Mouse (Mus musculus) embryonic fibroblast, embryonic 13.5 days (primary cell): ENCODE results near the gene Ung. TPM values are rescaled to one million over a fixed set of nuclear protein-coding genes. Genes with fewer than 3 reads are reported as not detected.

ENCODE experiments used
- H3K27ac ChIP-seq: 2 replicates; pipeline ENCODE4 v1.5.1; 2012; ENCODE audit warnings: low read length, control low read depth, inconsistent platforms; ENCODE audit not compliant: insufficient read depth
- H3K4me1 ChIP-seq: 2 replicates; pipeline ENCODE4 v1.6.1; 2011; ENCODE audit warnings: low read length; ENCODE audit not compliant: control insufficient read depth, insufficient read depth
- H3K4me3 ChIP-seq: 2 replicates; pipeline ENCODE4 v1.5.1; 2011; ENCODE audit warnings: mild to moderate bottlenecking, control low read depth, low read length; ENCODE audit not compliant: insufficient read depth
- CTCF ChIP-seq: IDR thresholded peaks from 2 replicates; pipeline ENCODE4 v1.5.1; 2011; ENCODE audit warnings: mild to moderate bottlenecking, control low read depth, low read length, moderate library complexity, borderline replicate concordance; ENCODE audit not compliant: insufficient read depth
- POLR2A ChIP-seq: IDR thresholded peaks from 2 replicates; pipeline ENCODE4 v1.6.1; 2011; ENCODE audit warnings: low read depth, mild to moderate bottlenecking, control low read depth, low read length, moderate library complexity
- polyA plus RNA-seq: library from polyadenylated mRNA; stranded (reverse); fragments of >200 nt; gene quantifications from 2 replicates; pipeline ENCODE4 v1.2.4, GENCODE M21; 2011; ENCODE audit warnings: low read depth; ENCODE audit not compliant: missing spikeins, insufficient read length

The Ung gene
- polyA plus RNA-seq, 1 experiment = 8.9 TPM

- H3K27ac ChIP-seq = no peak overlapping the region
- H3K4me3 ChIP-seq = peak overlapping the region; percentile 63
- TF ChIP-seq POLR2A (no peak), CTCF (no peak)
- peaks cover 2% of the 10 kb centered on the region; the same call in 1 of the 2 replicates for H3K4me1 ChIP-seq
Measured at GRCm38 (mm10) chr5:114130698-114131520, 723 bp downstream of the Ung start.

DNA sequence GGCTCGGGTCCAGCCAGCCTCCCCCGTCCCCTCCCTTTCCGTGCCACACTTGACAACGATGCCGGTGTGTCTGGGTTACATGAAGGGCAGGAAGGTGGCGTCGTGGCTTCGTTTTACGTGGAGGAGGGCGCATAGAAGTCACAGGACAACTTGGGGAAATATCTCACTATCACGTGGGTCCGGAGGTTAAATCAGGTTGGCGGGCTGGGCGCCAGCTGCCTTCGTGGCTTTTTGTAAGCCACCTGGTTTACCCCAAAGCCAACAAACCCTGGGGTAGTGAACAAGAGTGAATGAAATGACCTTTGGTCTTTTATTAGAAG lies 1.3 kb downstream of the Ung start:
- Histone ChIP-seq H3K4me3 (peak overlapping the region; percentile 63), H3K27ac (no peak overlapping the region), H3K4me1 (peaks cover 2% of the 10 kb centered on the region; the same call in 1 of the 2 replicates)
- TF ChIP-seq CTCF = no peak; the same call in 1 of the 2 replicates
- no peak for TF ChIP-seq POLR2A

GRCm38 (mm10) chr5:114132841-114133240 lies 2.7 kb downstream of the Ung start:
- no peak for TF ChIP-seq POLR2A
- no peak for TF ChIP-seq CTCF
- H3K4me1 ChIP-seq = peaks cover 7% of the 10 kb centered on the region
- no peak overlapping the region for H3K4me3 ChIP-seq
- no peak overlapping the region for H3K27ac ChIP-seq

GRCm38 (mm10) chr5:114134091-114134534 lies 3.9 kb downstream of the Ung start:
- TF ChIP-seq POLR2A (no peak), CTCF (peak; percentile 28; the same call in 1 of the 2 replicates)
- no peak overlapping the region for H3K4me3 ChIP-seq
- H3K4me1 ChIP-seq = peaks cover 8% of the 10 kb centered on the region
- H3K27ac ChIP-seq = no peak overlapping the region

DNA sequence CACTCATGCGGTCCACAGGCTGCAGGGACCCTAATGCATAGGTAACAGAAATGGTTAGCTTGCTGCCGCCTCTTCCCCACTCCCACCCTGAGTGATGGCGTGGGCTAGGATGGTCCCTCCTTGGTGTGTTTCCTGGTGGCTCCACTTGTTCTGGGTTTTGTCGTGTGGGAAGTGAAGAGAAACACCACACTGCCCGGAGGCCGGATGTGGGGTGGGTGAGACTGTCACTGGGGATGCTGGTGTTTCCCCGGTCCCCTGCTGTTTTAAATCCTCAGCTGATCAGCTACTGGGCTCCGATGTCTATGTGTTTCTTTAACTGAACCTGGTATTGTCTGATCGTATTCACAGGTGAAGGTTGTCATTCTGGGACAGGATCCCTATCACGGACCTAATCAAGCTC lies 5.3 kb downstream of the Ung start:
- H3K4me3 ChIP-seq = no peak overlapping the region
- no peak overlapping the region for H3K27ac ChIP-seq
- TF ChIP-seq POLR2A = no peak
- TF ChIP-seq CTCF = no peak
- peaks cover 8% of the 10 kb centered on the region for H3K4me1 ChIP-seq

- Histone ChIP-seq H3K27ac (no peak overlapping the region), H3K4me1 (peaks cover 8% of the 10 kb centered on the region), H3K4me3 (no peak overlapping the region)
- no peak for TF ChIP-seq CTCF
- TF ChIP-seq POLR2A = no peak
Measured at GRCm38 (mm10) chr5:114137481-114138276, 7.5 kb downstream of the Ung start.

- H3K27ac ChIP-seq = no peak overlapping the region
- H3K4me3 ChIP-seq = no peak overlapping the region
- no peak for TF ChIP-seq POLR2A
- TF ChIP-seq CTCF = no peak
- peaks cover 8% of the 10 kb centered on the region for H3K4me1 ChIP-seq
Measured at GRCm38 (mm10) chr5:114138277-114139164, 8.3 kb downstream of the Ung start.

- H3K4me3 ChIP-seq = no peak overlapping the region
- H3K4me1 ChIP-seq = peaks cover 8% of the 10 kb centered on the region
- H3K27ac ChIP-seq = no peak overlapping the region
- TF ChIP-seq CTCF (no peak), POLR2A (no peak)
Measured at GRCm38 (mm10) chr5:114139175-114139574, 9.0 kb downstream of the Ung start.

DNA sequence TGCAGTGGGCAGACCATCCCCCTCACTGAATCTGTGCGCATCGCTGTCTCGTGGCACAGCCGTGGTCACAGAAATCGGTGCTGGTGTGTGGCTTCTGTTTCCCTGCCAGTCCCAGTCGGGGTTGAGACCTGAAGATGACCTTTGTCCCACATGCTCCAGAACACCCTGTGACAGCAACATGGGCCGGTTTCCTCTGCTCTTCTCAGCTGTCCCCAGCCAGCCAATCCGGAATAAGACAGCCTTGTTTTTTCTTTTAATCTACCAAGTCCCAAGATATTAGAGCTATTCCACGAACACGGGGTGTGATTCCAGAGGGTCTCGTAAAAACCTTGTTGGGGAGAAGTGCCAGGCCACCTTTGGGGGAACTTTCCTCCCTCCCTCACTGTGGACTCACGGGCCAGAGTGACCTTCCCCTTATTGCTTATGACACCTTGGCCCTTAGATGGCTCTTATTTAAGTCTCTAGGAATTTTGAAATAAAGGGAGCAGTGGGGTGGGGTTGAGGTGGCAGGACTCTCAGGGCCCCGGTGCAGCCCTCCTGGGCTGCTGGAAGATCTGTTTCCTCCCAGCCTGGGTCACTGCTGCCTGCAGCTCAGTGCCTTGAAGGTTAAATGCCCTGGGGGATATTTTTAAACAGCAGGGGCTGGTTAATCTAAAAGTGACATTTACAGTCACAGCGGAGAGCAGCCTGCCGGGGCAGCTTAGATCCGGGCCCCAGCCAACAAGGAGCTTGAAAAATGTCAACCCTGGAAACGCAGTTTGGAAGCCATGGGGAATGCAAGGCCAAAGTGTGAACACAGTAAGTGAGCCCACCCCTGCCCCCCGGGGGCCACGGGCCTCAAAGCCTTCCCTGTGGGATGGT lies 16.1 kb downstream of the Ung start, which contains the start of gene Acacb:
TSS of gene Acacb (plus strand) at position 508 of the 861 bp plus-strand sequence.
- TF ChIP-seq POLR2A = no peak
- no peak for TF ChIP-seq CTCF
- Histone ChIP-seq H3K4me1 (no peaks in the 10 kb centered on the region), H3K27ac (no peak within 1 kb of the TSS), H3K4me3 (no peak within 1 kb of the TSS)
